Mouse (Mus musculus) spleen, adult 2 months (tissue): ENCODE results near the gene Gm17617.

Source experiments
- CTCF ChIP-seq: fragments of 200-500 bp; IDR thresholded peaks from 2 replicates; pipeline ENCODE4 v1.5.1; 2011; ENCODE audit warnings: mild to moderate bottlenecking, inconsistent platforms; ENCODE audit not compliant: insufficient read depth, insufficient read length, insufficient replicate concordance; ENCODE audit errors: extremely low read depth
- POLR2A ChIP-seq: fragments of 200-500 bp; IDR thresholded peaks from 2 replicates; pipeline ENCODE4 v1.6.1; 2011; ENCODE audit warnings: low read depth, low read length, inconsistent platforms

GRCm38 (mm10) chr13:55107694-55108093 lies 25.7 kb downstream of the Gm17617 start:
- no peak for TF ChIP-seq POLR2A
- TF ChIP-seq CTCF, result no peak
